8 mouse cellular contexts compared by ENCODE assay signal in genomic region chr10:5824779-5825178, GRCm38 (mm10). TPM values are rescaled to one million over a fixed set of nuclear protein-coding genes. Genes with fewer than 3 reads are reported as not detected.
DNase-seq lines count a peak whose midpoint lies in the region; ATAC-seq and TF ChIP-seq lines count a peak whose summit lies in the region.

No protein-coding gene starts in this region.

- no peak for DNase-seq in gastrocnemius, adult 2 months
- DNase-seq in gastrocnemius, postnatal 10 days = no peak
- peak; percentile 68 for DNase-seq in adipocyte (ENCODE audit: low spot score)
- DNase-seq in embryonic facial prominence, embryonic 11.5 days (ENCODE audit: low spot score) = peak; percentile 76
- DNase-seq in layer of hippocampus, postnatal 14 days (ENCODE audit: low spot score in 2 of 2) = peak; percentile 27 to 57

- TF ChIP-seq POLR2A in small intestine, adult 2 months (IDR thresholded peaks at IDR 0.05; ENCODE audit: low read depth, low read length) = no peak

- TF ChIP-seq CTCF in gastrocnemius, adult 2 months (IDR thresholded peaks at IDR 0.05) = peak; percentile 77
- no peak for TF ChIP-seq CTCF in small intestine, adult 2 months (IDR thresholded peaks at IDR 0.05; ENCODE audit: extremely low read depth, insufficient read length, insufficient replicate concordance, low read depth, low read length)

- no peak overlapping the region for H3K9ac ChIP-seq in embryonic facial prominence, embryonic 11.5 days (replicated peaks; ENCODE audit: low read length)
- peak overlapping the region; percentile 71 for H3K9ac ChIP-seq in heart, embryonic 16.5 days (ENCODE audit: low read length)

- peaks cover under 1% of the 10 kb centered on the region; the same call in 1 of the 2 replicates for H3K36me3 ChIP-seq in embryonic facial prominence, embryonic 11.5 days (replicated peaks; ENCODE audit: control insufficient read depth, insufficient read depth, low read depth, low read length)
- peaks cover 5% of the 10 kb centered on the region; the same call in 1 of the 2 replicates for H3K36me3 ChIP-seq in heart, embryonic 16.5 days (ENCODE audit: control insufficient read depth, insufficient read depth)
- H3K36me3 ChIP-seq in macrophage (ENCODE audit: inconsistent target) = peaks cover 8% of the 10 kb centered on the region
- H3K36me3 ChIP-seq in small intestine, adult 2 months (ENCODE audit: control insufficient read depth, insufficient read depth, low read length) = peaks cover 7% of the 10 kb centered on the region

- H3K79me2 ChIP-seq in macrophage (ENCODE audit: inconsistent target) = peaks cover 36% of the 10 kb centered on the region

- H3K4me2 ChIP-seq in embryonic facial prominence, embryonic 11.5 days (ENCODE audit: low read depth, low read length) = peak overlapping the region; percentile 61
- peak overlapping the region; percentile 86 for H3K4me2 ChIP-seq in heart, embryonic 16.5 days (ENCODE audit: low read depth, low read length)

- no peaks in the 10 kb centered on the region for H3K4me1 ChIP-seq in embryonic facial prominence, embryonic 11.5 days (ENCODE audit: control insufficient read depth, insufficient read depth, low read length)
- peaks cover 16% of the 10 kb centered on the region for H3K4me1 ChIP-seq in heart, embryonic 16.5 days (ENCODE audit: control insufficient read depth, insufficient read depth, low read length)
- peaks cover 8% of the 10 kb centered on the region; the same call in 1 of the 2 replicates for H3K4me1 ChIP-seq in small intestine, adult 2 months (ENCODE audit: control insufficient read depth, insufficient read depth, insufficient read length, low read length)

- ATAC-seq in embryonic facial prominence, embryonic 11.5 days (replicated peaks; ENCODE audit: insufficient number of reproducible peaks, low FRiP score, low TSS enrichment, low read depth) = no peak; the same call in 1 of the 2 replicates
- ATAC-seq in heart, embryonic 16.5 days (replicated peaks; ENCODE audit: extremely low read depth, insufficient read depth, low FRiP score) = no peak

- peak overlapping the region; percentile 93 for H3K27ac ChIP-seq in gastrocnemius, adult 2 months
- no peak overlapping the region for H3K27ac ChIP-seq in embryonic facial prominence, embryonic 11.5 days (replicated peaks; ENCODE audit: low read depth, low read length)
- H3K27ac ChIP-seq in heart, embryonic 16.5 days (ENCODE audit: low read length) = peak overlapping the region; percentile 96
- H3K27ac ChIP-seq in macrophage = peak overlapping the region; percentile 80
- peak overlapping the region; percentile 87 for H3K27ac ChIP-seq in small intestine, adult 2 months (ENCODE audit: insufficient read depth, low read depth, low read length)

- 0% methylated on average over 3 of the region's 3 CpGs for WGBS in embryonic facial prominence, embryonic 11.5 days
- 3% methylated on average over 3 of the region's 3 CpGs for WGBS in heart, embryonic 16.5 days
- 2% methylated on average over 3 of the region's 3 CpGs for WGBS in macrophage (ENCODE audit: missing documents)
- 0% methylated on average over 3 of the region's 3 CpGs for WGBS in small intestine, adult 2 months

- H3K9me3 ChIP-seq in embryonic facial prominence, embryonic 11.5 days (replicated peaks; ENCODE audit: control insufficient read depth, low read length) = no peaks in the 10 kb centered on the region
- H3K9me3 ChIP-seq in heart, embryonic 16.5 days (replicated peaks; ENCODE audit: control insufficient read depth, low read length) = no peaks in the 10 kb centered on the region

- H3K4me3 ChIP-seq in gastrocnemius, adult 2 months = peak overlapping the region; percentile 76
- peak overlapping the region; percentile 93 for H3K4me3 ChIP-seq in embryonic facial prominence, embryonic 11.5 days (ENCODE audit: low read depth, low read length)
- peak overlapping the region; percentile 83 for H3K4me3 ChIP-seq in heart, embryonic 16.5 days (ENCODE audit: low read length)
- peak overlapping the region; percentile 75 for H3K4me3 ChIP-seq in macrophage (ENCODE audit: inconsistent target)
- peak overlapping the region; percentile 94 for H3K4me3 ChIP-seq in small intestine, adult 2 months (ENCODE audit: low read depth, low read length)

- no peaks in the 10 kb centered on the region for H3K27me3 ChIP-seq in embryonic facial prominence, embryonic 11.5 days (ENCODE audit: control insufficient read depth, insufficient read depth, low read length)
- H3K27me3 ChIP-seq in heart, embryonic 16.5 days (ENCODE audit: control insufficient read depth, insufficient read depth, low read length) = no peaks in the 10 kb centered on the region
- no peaks in the 10 kb centered on the region for H3K27me3 ChIP-seq in small intestine, adult 2 months (ENCODE audit: control insufficient read depth, insufficient read depth, low read length)

- intact Hi-C loops in gastrocnemius, adult 2 months (cut with DNase I) = loop anchor here (1.0 kb wide), 1 partner anchor 19 kb away; the partner anchor contains the start of gene Fbxo5

RNA-seq across cellular contexts. Expression of gene Mtrf1l, which starts 1.1 kb away (rescaled TPM):
- total RNA-seq in gastrocnemius, adult 2 months (2021) = 1 to 10 TPM; 6.1 to 9.9 TPM
- total RNA-seq in gastrocnemius, postnatal 10 days (2021) = 1 to 10 TPM; 6.9 to 7.2 TPM
- 13.4 and 15.7 TPM in 2 replicates for polyA plus RNA-seq in embryonic facial prominence, embryonic 11.5 days (2014; fragmentation: Nextera tagmentation; extraction: Ambion mirVana)
- 9.8 and 13.1 TPM in 2 replicates for polyA plus RNA-seq in heart, embryonic 16.5 days (2015; fragmentation: Nextera tagmentation; extraction: Ambion mirVana)
- total RNA-seq in layer of hippocampus, postnatal 14 days (2021) = 1 to 10 TPM; 8.7 to 9.8 TPM
- total RNA-seq in macrophage (2018; cell fraction: chromatin; rRNA removed) = 10 to 100 TPM in 25 of 26 experiments, 1 to 10 TPM in 1; 7.7 to 46.7 (median 22.5) TPM
- 1 to 10 TPM; 2.9 to 8.0 (median 5.0) TPM for total RNA-seq in macrophage (2018; cell fraction: cytosol; rRNA removed)
- 10 to 100 TPM in 20 of 26 experiments, 1 to 10 TPM in 6; 5.9 to 37.1 (median 13.9) TPM for total RNA-seq in macrophage (2018; cell fraction: nucleus; rRNA removed)
- 3.7 to 8.9 TPM (median 7.3 TPM) in 3 replicates for polyA plus RNA-seq in macrophage (2018)
- 1.3 and 1.7 TPM in 2 replicates for polyA plus RNA-seq in small intestine, adult 2 months (2012; rRNA removed)

RNA-seq across cellular contexts. Expression of gene Fbxo5, which starts 19.4 kb away (rescaled TPM):
- total RNA-seq in gastrocnemius, adult 2 months (2021) = under 1 TPM; 0.36 to 0.45 TPM
- total RNA-seq in gastrocnemius, postnatal 10 days (2021) = 1 to 10 TPM; 4.4 to 5.6 TPM
- polyA plus RNA-seq in embryonic facial prominence, embryonic 11.5 days (2014; fragmentation: Nextera tagmentation; extraction: Ambion mirVana) = 94.5 and 110 TPM in 2 replicates
- polyA plus RNA-seq in heart, embryonic 16.5 days (2015; fragmentation: Nextera tagmentation; extraction: Ambion mirVana) = 41.4 and 46.6 TPM in 2 replicates
- total RNA-seq in layer of hippocampus, postnatal 14 days (2021) = 1 to 10 TPM; 1.4 to 1.7 TPM
- 10 to 100 TPM in 3 of 26 experiments, 1 to 10 TPM in 21, under 1 TPM in 2; 0.70 to 12.5 (median 3.3) TPM for total RNA-seq in macrophage (2018; cell fraction: chromatin; rRNA removed)
- total RNA-seq in macrophage (2018; cell fraction: cytosol; rRNA removed) = 1 to 10 TPM in 22 of 26 experiments, under 1 TPM in 4; 0.52 to 4.7 (median 2.2) TPM
- 10 to 100 TPM in 1 of 26 experiments, 1 to 10 TPM in 20, under 1 TPM in 5; 0.78 to 21.6 (median 2.0) TPM for total RNA-seq in macrophage (2018; cell fraction: nucleus; rRNA removed)
- 2.5 to 10.0 TPM (median 6.6 TPM) in 3 replicates for polyA plus RNA-seq in macrophage (2018)
- 0.53 and 0.70 TPM in 2 replicates for polyA plus RNA-seq in small intestine, adult 2 months (2012; rRNA removed)

Comparison
In these comparisons a context has a peak if more than half of its experiments do, and no peak if none do; other contexts are left out.
1. DNase-seq: peak in adipocyte (single experiment), embryonic facial prominence, embryonic 11.5 days (single experiment) and layer of hippocampus, postnatal 14 days (2 of 2); none in gastrocnemius, adult 2 months (single experiment) and gastrocnemius, postnatal 10 days (single experiment).
2. Peak in every context shown above with its lines, with median percentiles within 50 percentile points of each other: H3K4me3 ChIP-seq.